Mouse (Mus musculus) left cerebral cortex, postnatal 10 days (tissue): ENCODE measurements at regions not wholly inside any gene's neighbourhood (a gene's known extent, or its start where the extent isn't known, plus 50 kb on each side); places are given as distances from the start of the nearest gene placed in this dataset.

ENCODE experiments used
- DNase-seq, 2 experiments: peaks; one replicate each; pipeline ENCODE4 v3.0.0; 2021 to 2022; ENCODE audit warnings: low spot score in 2 of 2, mixed read lengths in 1 of 2; ENCODE audit errors: extremely low spot score in 1 of 2
- intact Hi-C: fragments of 180-260 bp; cut with DNase I; formaldehyde crosslinking; loops from one replicate; pipeline ENCODE4 v1.15.1; 2025

GRCm38 (mm10) chr15:6059790-6060189 lies 239.8 kb upstream of the Dab2 start:
- no peak for DNase-seq
- intact Hi-C loops = no loop called here

- intact Hi-C loops = no loop called here
Measured at GRCm38 (mm10) chr15:6060649-6061048, 238.9 kb upstream of the Dab2 start.

GRCm38 (mm10) chr15:6065100-6065499 lies 234.5 kb upstream of the Dab2 start:
- no peak for DNase-seq
- intact Hi-C loops = no loop called here

More at GRCm38 (mm10) chr15:6060649-6061048, 238.9 kb upstream of the Dab2 start:
- no peak for DNase-seq

- no peak for DNase-seq
- intact Hi-C loops = no loop called here
Measured at GRCm38 (mm10) chr15:6067380-6067779, 232.2 kb upstream of the Dab2 start.

- no peak for DNase-seq
- intact Hi-C loops = no loop called here
Measured at GRCm38 (mm10) chr15:6068371-6068770, 231.2 kb upstream of the Dab2 start.

- no peak for DNase-seq
- intact Hi-C loops = no loop called here
Measured at GRCm38 (mm10) chr15:6071873-6072272, 227.7 kb upstream of the Dab2 start.

GRCm38 (mm10) chr15:6072920-6073319 lies 226.7 kb upstream of the Dab2 start:
- intact Hi-C loops = no loop called here
- DNase-seq = no peak

- peak; percentile 38 to 50 for DNase-seq
- intact Hi-C loops = loop anchor here (2.0 to 5.0 kb wide), 2 partner anchors 844 to 889 kb away; no protein-coding TSS in a partner anchor
Measured at GRCm38 (mm10) chr15:6080714-6081635, 218.6 kb upstream of the Dab2 start.

- no peak for DNase-seq
- intact Hi-C loops = no loop called here
Measured at GRCm38 (mm10) chr15:6087208-6087607, 212.4 kb upstream of the Dab2 start.

- intact Hi-C loops = no loop called here
- no peak for DNase-seq
Measured at GRCm38 (mm10) chr15:6088498-6088897, 211.1 kb upstream of the Dab2 start.

- no peak for DNase-seq
- intact Hi-C loops = no loop called here
Measured at GRCm38 (mm10) chr15:6129697-6130096, 169.9 kb upstream of the Dab2 start.

- intact Hi-C loops = no loop called here
- DNase-seq = peak in 1 of 2 experiments; percentile 21
Measured at GRCm38 (mm10) chr15:6132216-6132615, 167.4 kb upstream of the Dab2 start.

GRCm38 (mm10) chr15:6145071-6145470 lies 154.5 kb upstream of the Dab2 start:
- no peak for DNase-seq
- intact Hi-C loops = no loop called here

GRCm38 (mm10) chr15:6154706-6155105 lies 144.9 kb upstream of the Dab2 start:
- DNase-seq = no peak
- intact Hi-C loops = no loop called here

GRCm38 (mm10) chr15:6180261-6180660 lies 119.3 kb upstream of the Dab2 start:
- intact Hi-C loops = no loop called here
- no peak for DNase-seq

GRCm38 (mm10) chr15:6183627-6184026 lies 116.0 kb upstream of the Dab2 start:
- DNase-seq = no peak
- intact Hi-C loops = no loop called here

GRCm38 (mm10) chr15:6191845-6192244 lies 107.7 kb upstream of the Dab2 start:
- intact Hi-C loops = no loop called here
- DNase-seq = no peak

- intact Hi-C loops = loop anchor here (5.0 kb wide), 2 partner anchors 970 to 1015 kb away; no protein-coding TSS in a partner anchor
- DNase-seq = no peak
Measured at GRCm38 (mm10) chr15:6207239-6207638, 92.3 kb upstream of the Dab2 start.

- intact Hi-C loops = loop anchor here (5.0 kb wide), 2 partner anchors 972 to 1017 kb away; no protein-coding TSS in a partner anchor
- DNase-seq = peak in 1 of 2 experiments; percentile 26
Measured at GRCm38 (mm10) chr15:6209301-6209700, 90.3 kb upstream of the Dab2 start.

GRCm38 (mm10) chr15:6218087-6218486 lies 81.5 kb upstream of the Dab2 start:
- DNase-seq = no peak
- intact Hi-C loops = no loop called here
